Mouse (Mus musculus): ENCODE measurements around the gene En1.

Gene En1

GRCm38 (mm10) chr1:120600149-120600445, 2.1 kb upstream of the En1 start:
- DNase-seq (ENCODE audit: low spot score in 2 of 2): no peak

GRCm38 (mm10) chr1:120600516-120601252, 1.5 kb upstream of the En1 start:
- DNase-seq (ENCODE audit: low spot score in 2 of 2): no peak

GRCm38 (mm10) chr1:120601253-120601836, 873 bp upstream of the En1 start:
- DNase-seq (ENCODE audit: low spot score in 2 of 2): no peak

GRCm38 (mm10) chr1:120602876-120603655, 848 bp downstream of the En1 start:
- DNase-seq (ENCODE audit: low spot score in 2 of 2): no peak

GRCm38 (mm10) chr1:120603656-120604051, 1.4 kb downstream of the En1 start:
- DNase-seq (ENCODE audit: low spot score in 2 of 2): no peak

GRCm38 (mm10) chr1:120604431-120605142, 2.4 kb downstream of the En1 start:
- no peak for DNase-seq (ENCODE audit: low spot score in 2 of 2)

- no peak for DNase-seq (ENCODE audit: low spot score in 2 of 2)
These were observed 2.9 kb downstream of the En1 start for GRCm38 (mm10) chr1:120605143-120605435.

- no peak for DNase-seq (ENCODE audit: low spot score in 2 of 2)
These were observed 3.5 kb downstream of the En1 start for GRCm38 (mm10) chr1:120605521-120606310.

- no peak for DNase-seq (ENCODE audit: low spot score in 2 of 2)
These were observed 4.7 kb downstream of the En1 start for GRCm38 (mm10) chr1:120606641-120607575.

- DNase-seq (ENCODE audit: low spot score in 2 of 2): no peak
These were observed 5.6 kb downstream of the En1 start for GRCm38 (mm10) chr1:120607576-120608400.

GRCm38 (mm10) chr1:120608461-120608860, 6.2 kb downstream of the En1 start:
- no peak for DNase-seq (ENCODE audit: low spot score in 2 of 2)

- DNase-seq (ENCODE audit: low spot score in 2 of 2): no peak
These were observed 7.4 kb downstream of the En1 start for GRCm38 (mm10) chr1:120609611-120610010.

GRCm38 (mm10) chr1:120613461-120614306, 11.5 kb downstream of the En1 start:
- no peak for DNase-seq (ENCODE audit: low spot score in 2 of 2)

GRCm38 (mm10) chr1:120614307-120615100, 12.3 kb downstream of the En1 start:
- DNase-seq (ENCODE audit: low spot score in 2 of 2): no peak

GRCm38 (mm10) chr1:120615521-120615920, 13.3 kb downstream of the En1 start:
- DNase-seq (ENCODE audit: low spot score in 2 of 2): no peak

GRCm38 (mm10) chr1:120615927-120616326, 13.7 kb downstream of the En1 start:
- no peak for DNase-seq (ENCODE audit: low spot score in 2 of 2)

GRCm38 (mm10) chr1:120621383-120621782, 19.2 kb downstream of the En1 start:
- DNase-seq (ENCODE audit: low spot score in 2 of 2): no peak

Measured in cerebellum, postnatal 4 days (tissue).